Mouse (Mus musculus) retina, adult 2 months (tissue): ENCODE measurements at regions not wholly inside any gene's neighbourhood (a gene's known extent, or its start where the extent isn't known, plus 50 kb on each side); places are given as distances from the start of the nearest gene placed in this dataset.

Experiments
- DNase-seq: peaks from one replicate; pipeline ENCODE4 v3.0.0-alpha.2; 2012; ENCODE audit warnings: low read depth, low spot score

GRCm38 (mm10) chr8:26880177-26880576 lies 96.9 kb upstream of the Zfp703 start:
- DNase-seq = no peak

- no peak for DNase-seq
Observed at GRCm38 (mm10) chr8:26881268-26882120, 95.6 kb upstream of the Zfp703 start.

GRCm38 (mm10) chr8:26882616-26883015 lies 94.5 kb upstream of the Zfp703 start:
- DNase-seq = no peak

- no peak for DNase-seq
Observed at GRCm38 (mm10) chr8:26883285-26883684, 93.8 kb upstream of the Zfp703 start.

GRCm38 (mm10) chr8:26883770-26884169 lies 93.4 kb upstream of the Zfp703 start:
- DNase-seq = no peak

- DNase-seq = no peak
Observed at GRCm38 (mm10) chr8:26884350-26884749, 92.8 kb upstream of the Zfp703 start.

- no peak for DNase-seq
Observed at GRCm38 (mm10) chr8:26885365-26885764, 91.8 kb upstream of the Zfp703 start.

- DNase-seq = no peak
Observed at GRCm38 (mm10) chr8:26886783-26887486, 90.2 kb upstream of the Zfp703 start.

- DNase-seq = no peak
Observed at GRCm38 (mm10) chr8:26887551-26887950, 89.6 kb upstream of the Zfp703 start.

GRCm38 (mm10) chr8:26888050-26888449 lies 89.1 kb upstream of the Zfp703 start:
- DNase-seq = no peak

- no peak for DNase-seq
Observed at GRCm38 (mm10) chr8:26891881-26892280, 85.2 kb upstream of the Zfp703 start.

- no peak for DNase-seq
Observed at GRCm38 (mm10) chr8:26892380-26892779, 84.7 kb upstream of the Zfp703 start.

- DNase-seq = no peak
Observed at GRCm38 (mm10) chr8:26895867-26896266, 81.3 kb upstream of the Zfp703 start.

- no peak for DNase-seq
Observed at GRCm38 (mm10) chr8:26903289-26903688, 73.8 kb upstream of the Zfp703 start.

GRCm38 (mm10) chr8:26906257-26906656 lies 70.9 kb upstream of the Zfp703 start:
- DNase-seq = no peak

GRCm38 (mm10) chr8:26907347-26908170 lies 69.6 kb upstream of the Zfp703 start:
- no peak for DNase-seq

GRCm38 (mm10) chr8:26910186-26910585 lies 66.9 kb upstream of the Zfp703 start:
- no peak for DNase-seq

GRCm38 (mm10) chr8:26913562-26914529 lies 63.3 kb upstream of the Zfp703 start:
- DNase-seq = no peak

GRCm38 (mm10) chr8:26915731-26916130 lies 61.4 kb upstream of the Zfp703 start:
- no peak for DNase-seq

GRCm38 (mm10) chr8:26921531-26922177 lies 55.5 kb upstream of the Zfp703 start:
- no peak for DNase-seq
